Mouse (Mus musculus): Measurements from ENCODE around the gene Irs2.

- TF ChIP-seq CTCF (IDR thresholded peaks at IDR 0.05; ENCODE audit: low read depth, low read length) (no peak), POLR2A (IDR thresholded peaks at IDR 0.05; ENCODE audit: extremely low read depth, insufficient read depth, low read length) (no peak)
These were observed 2.6 kb downstream of the Irs2 start for GRCm38 (mm10) chr8:11005460-11006275.
